Mouse (Mus musculus): ENCODE measurements around the gene Scarb2. TPM values are rescaled to one million over a fixed set of nuclear protein-coding genes. Genes with fewer than 3 reads are reported as not detected.

Gene Scarb2
- polyA plus RNA-seq, 1 experiment, result 59.1 TPM

- Histone ChIP-seq H3K4me3 (replicated peaks; ENCODE audit: extremely low read depth, low read depth, low read length) (no peak overlapping the region), H3K4me1 (ENCODE audit: control insufficient read depth, insufficient read depth, low read length) (no peaks in the 10 kb centered on the region; the same call in 1 of the 2 replicates)
- no peak for TF ChIP-seq CTCF (IDR thresholded peaks at IDR 0.05; ENCODE audit: insufficient read depth, low read length)
- TF ChIP-seq POLR2A (IDR thresholded peaks at IDR 0.05; ENCODE audit: borderline replicate concordance, extremely low read depth, low read depth, low read length), result no peak
- DNase-seq, result no peak
- 77% methylated on average over 7 of the region's 7 CpGs for WGBS
These were observed 75.0 kb downstream of the Scarb2 start for GRCm38 (mm10) chr5:92431611-92432010.

DNA sequence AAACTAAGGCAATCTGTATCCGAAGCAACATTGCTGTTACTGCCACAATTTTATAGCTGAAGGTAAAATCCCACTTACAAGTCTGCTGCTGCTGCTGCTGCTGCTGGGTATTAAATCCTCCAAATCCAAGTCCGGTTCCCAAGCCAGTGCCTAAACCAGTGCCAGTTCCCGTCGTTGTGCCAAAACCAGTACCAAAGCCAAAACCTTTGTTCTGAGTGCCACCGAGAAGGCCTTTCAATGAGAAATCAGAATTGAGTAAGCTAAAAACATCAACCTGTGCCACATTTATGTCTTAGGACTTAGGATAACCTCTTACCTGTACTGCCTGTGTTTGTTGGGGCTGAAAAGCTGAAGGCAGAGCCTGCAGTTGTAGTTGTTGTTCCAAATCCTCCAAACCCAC is 75.9 kb downstream of the Scarb2 start:
- no peak for DNase-seq
- H3K4me3 ChIP-seq (replicated peaks; ENCODE audit: extremely low read depth, low read depth, low read length), result no peak overlapping the region
- TF ChIP-seq POLR2A (IDR thresholded peaks at IDR 0.05; ENCODE audit: borderline replicate concordance, extremely low read depth, low read depth, low read length) (no peak), CTCF (IDR thresholded peaks at IDR 0.05; ENCODE audit: insufficient read depth, low read length) (no peak)
- 82% methylated on average over 5 of the region's 5 CpGs for WGBS
- no peaks in the 10 kb centered on the region; the same call in 1 of the 2 replicates for H3K4me1 ChIP-seq (ENCODE audit: control insufficient read depth, insufficient read depth, low read length)

DNA sequence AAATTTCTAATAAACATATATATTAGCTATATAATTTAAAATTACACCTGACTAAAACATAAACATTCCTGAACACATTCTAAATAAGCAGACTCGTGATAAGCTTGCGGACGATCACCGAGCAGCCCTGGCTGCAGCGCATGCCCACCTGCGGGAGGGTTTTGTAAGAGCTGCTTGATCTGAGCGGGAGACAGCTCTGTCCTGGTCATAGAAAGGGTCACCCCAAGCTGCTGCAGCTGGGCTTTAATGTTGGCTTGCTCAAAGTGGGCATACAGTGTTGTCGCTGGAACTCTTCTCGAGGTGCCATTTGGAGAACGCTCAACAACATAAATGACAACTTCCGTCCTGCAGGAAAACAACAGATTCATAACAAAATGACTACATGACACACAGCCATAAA is 82.5 kb downstream of the Scarb2 start:
- H3K4me1 ChIP-seq (ENCODE audit: control insufficient read depth, insufficient read depth, low read length), result no peaks in the 10 kb centered on the region
- WGBS, result 88% methylated on average over 11 of the region's 11 CpGs
- DNase-seq, result no peak
- TF ChIP-seq POLR2A (IDR thresholded peaks at IDR 0.05; ENCODE audit: borderline replicate concordance, extremely low read depth, low read depth, low read length) (no peak), CTCF (IDR thresholded peaks at IDR 0.05; ENCODE audit: insufficient read depth, low read length) (no peak)
- no peak overlapping the region for H3K4me3 ChIP-seq (replicated peaks; ENCODE audit: extremely low read depth, low read depth, low read length)

GRCm38 (mm10) chr5:92413982-92414375 is 92.7 kb downstream of the Scarb2 start:
- Histone ChIP-seq H3K4me1 (ENCODE audit: control insufficient read depth, insufficient read depth, low read length) (no peaks in the 10 kb centered on the region; the same call in 1 of the 2 replicates), H3K4me3 (replicated peaks; ENCODE audit: extremely low read depth, low read depth, low read length) (no peak overlapping the region)
- 85% methylated on average over 8 of the region's 8 CpGs for WGBS
- TF ChIP-seq POLR2A (IDR thresholded peaks at IDR 0.05; ENCODE audit: borderline replicate concordance, extremely low read depth, low read depth, low read length) (no peak), CTCF (IDR thresholded peaks at IDR 0.05; ENCODE audit: insufficient read depth, low read length) (no peak)
- no peak for DNase-seq

- Histone ChIP-seq H3K4me1 (ENCODE audit: control insufficient read depth, insufficient read depth, low read length) (no peaks in the 10 kb centered on the region; the same call in 1 of the 2 replicates), H3K4me3 (replicated peaks; ENCODE audit: extremely low read depth, low read depth, low read length) (no peak overlapping the region)
- 83% methylated on average over 11 of the region's 11 CpGs for WGBS
- TF ChIP-seq CTCF (IDR thresholded peaks at IDR 0.05; ENCODE audit: insufficient read depth, low read length) (no peak), POLR2A (IDR thresholded peaks at IDR 0.05; ENCODE audit: borderline replicate concordance, extremely low read depth, low read depth, low read length) (no peak)
- no peak for DNase-seq
These were observed 93.2 kb downstream of the Scarb2 start for GRCm38 (mm10) chr5:92413271-92413981.

DNA sequence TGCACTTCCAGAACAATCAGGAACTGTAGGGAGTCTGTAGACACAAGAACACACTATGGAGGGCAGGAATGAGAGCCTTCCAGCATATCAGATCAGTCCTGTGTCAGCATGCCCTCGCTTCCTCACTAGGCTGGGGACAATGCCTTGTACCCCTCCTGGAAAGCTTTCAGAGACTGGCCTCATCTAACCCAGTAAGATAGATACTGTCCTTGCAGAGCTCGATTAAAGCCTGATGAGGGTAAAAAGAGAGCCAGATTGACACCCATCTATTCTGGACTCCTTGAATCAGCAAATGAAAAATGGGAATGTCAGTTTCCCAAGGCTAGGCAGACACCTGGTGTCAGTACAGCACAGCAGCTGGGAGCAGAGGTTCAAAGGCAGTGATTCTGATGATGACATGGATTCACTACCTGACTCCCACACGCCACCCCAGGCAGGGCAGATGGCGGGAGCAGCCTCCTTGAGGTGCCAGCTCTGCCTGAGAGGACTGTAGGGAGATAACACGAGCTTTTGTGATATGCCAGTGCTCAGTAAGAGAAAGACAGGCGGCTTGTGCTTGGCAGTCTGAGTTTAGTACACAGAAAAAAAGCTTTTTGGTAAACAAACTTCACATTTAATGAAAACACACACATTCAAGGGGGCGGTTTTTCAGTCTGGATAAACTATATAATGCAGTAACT is 95.0 kb downstream of the Scarb2 start:
- H3K4me1 ChIP-seq (ENCODE audit: control insufficient read depth, insufficient read depth, low read length), result no peaks in the 10 kb centered on the region; the same call in 1 of the 2 replicates
- WGBS, result 65% methylated on average over 7 of the region's 7 CpGs
- no peak for DNase-seq
- no peak overlapping the region for H3K4me3 ChIP-seq (replicated peaks; ENCODE audit: extremely low read depth, low read depth, low read length)
- no peak for TF ChIP-seq POLR2A (IDR thresholded peaks at IDR 0.05; ENCODE audit: borderline replicate concordance, extremely low read depth, low read depth, low read length)
- no peak for TF ChIP-seq CTCF (IDR thresholded peaks at IDR 0.05; ENCODE audit: insufficient read depth, low read length)

- Histone ChIP-seq H3K4me3 (replicated peaks; ENCODE audit: extremely low read depth, low read depth, low read length) (no peak overlapping the region), H3K4me1 (ENCODE audit: control insufficient read depth, insufficient read depth, low read length) (no peaks in the 10 kb centered on the region; the same call in 1 of the 2 replicates)
- TF ChIP-seq CTCF (IDR thresholded peaks at IDR 0.05; ENCODE audit: insufficient read depth, low read length), result no peak
- no peak for TF ChIP-seq POLR2A (IDR thresholded peaks at IDR 0.05; ENCODE audit: borderline replicate concordance, extremely low read depth, low read depth, low read length)
- WGBS, result 92% methylated on average over 5 of the region's 5 CpGs
- no peak for DNase-seq
These were observed 96.1 kb downstream of the Scarb2 start for GRCm38 (mm10) chr5:92410486-92410885.

GRCm38 (mm10) chr5:92409361-92410155 is 97.1 kb downstream of the Scarb2 start:
- no peak overlapping the region for H3K4me3 ChIP-seq (replicated peaks; ENCODE audit: extremely low read depth, low read depth, low read length)
- WGBS, result 50% methylated on average over 9 of the region's 9 CpGs

DNA sequence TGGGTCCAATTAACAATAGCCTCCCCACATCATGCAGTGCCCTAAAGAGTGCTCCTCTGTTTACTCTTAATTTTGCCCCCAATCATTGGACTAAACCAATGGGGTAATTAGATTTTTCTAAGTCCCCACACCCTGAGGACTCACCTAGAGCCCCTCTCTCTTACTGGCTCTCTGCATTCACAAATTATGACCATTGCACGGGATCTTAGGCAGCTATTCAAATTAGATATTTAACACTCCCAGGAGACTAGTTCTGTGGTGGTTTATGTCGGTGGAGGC is 102.3 kb downstream of the Scarb2 start:
- no peak for DNase-seq
- 58% methylated on average over 2 of the region's 2 CpGs for WGBS
- Histone ChIP-seq H3K4me3 (replicated peaks; ENCODE audit: extremely low read depth, low read depth, low read length) (no peak overlapping the region), H3K4me1 (ENCODE audit: control insufficient read depth, insufficient read depth, low read length) (no peaks in the 10 kb centered on the region; the same call in 1 of the 2 replicates)
- TF ChIP-seq CTCF (IDR thresholded peaks at IDR 0.05; ENCODE audit: insufficient read depth, low read length) (no peak), POLR2A (IDR thresholded peaks at IDR 0.05; ENCODE audit: borderline replicate concordance, extremely low read depth, low read depth, low read length) (no peak)

More at GRCm38 (mm10) chr5:92409361-92410155, 97.1 kb downstream of the Scarb2 start:
- DNase-seq, result no peak
- H3K4me1 ChIP-seq (ENCODE audit: control insufficient read depth, insufficient read depth, low read length), result no peaks in the 10 kb centered on the region; the same call in 1 of the 2 replicates
- TF ChIP-seq POLR2A (IDR thresholded peaks at IDR 0.05; ENCODE audit: borderline replicate concordance, extremely low read depth, low read depth, low read length) (no peak), CTCF (IDR thresholded peaks at IDR 0.05; ENCODE audit: insufficient read depth, low read length) (no peak)

All from lung, adult 2 months (tissue).